Mouse (Mus musculus): ENCODE results near the gene Polr3h.

GRCm38 (mm10) chr15:81960171-81961077 is 34.4 kb upstream of the Polr3h start, which contains the start of gene Pmm1:
- TF ChIP-seq CTCF (IDR thresholded peaks at IDR 0.05; ENCODE audit: control insufficient read depth, insufficient read depth, insufficient read length) (peak; percentile 92), MYOG (IDR thresholded peaks at IDR 0.05; ENCODE audit: control insufficient read depth, extremely low read depth, insufficient read length) (no peak), CEBPB (IDR thresholded peaks at IDR 0.05; ENCODE audit: low read depth) (no peak), USF1 (IDR thresholded peaks at IDR 0.05; ENCODE audit: low read depth) (no peak), MYOD1 (IDR thresholded peaks at IDR 0.05; ENCODE audit: control insufficient read depth, insufficient read length, low read depth) (no peak)
